Mouse (Mus musculus) lung, embryonic 14.5 days (tissue): ENCODE results near the gene Olfr523. TPM values are rescaled to one million over a fixed set of nuclear protein-coding genes. Genes with fewer than 3 reads are reported as not detected.
A peak's percentile ranks its signal among the peaks of the same experiment; 100 is the strongest.

Source experiments
- ATAC-seq: fragments of 200-750 bp; cut with Nextera tagmentation; 2 replicates; pipeline ENCODE4 v1.8.0; 2017; ENCODE audit warnings: mild to moderate bottlenecking, moderate TSS enrichment, moderate library complexity; ENCODE audit not compliant: insufficient read depth
- DNase-seq: peaks from one replicate; pipeline ENCODE4 v3.0.0-alpha.2; 2015
- H3K27ac ChIP-seq: fragments of 300-500 bp; sonication (generic); 2 replicates; pipeline ENCODE4 v1.5.1; 2014; ENCODE audit warnings: low read depth, mild to moderate bottlenecking, moderate library complexity
- H3K27me3 ChIP-seq: fragments of 300-500 bp; sonication (generic); 2 replicates; pipeline ENCODE4 v1.6.1; 2014; ENCODE audit warnings: low read length, control low read depth; ENCODE audit not compliant: insufficient read depth
- H3K36me3 ChIP-seq: fragments of 300-500 bp; sonication (generic); 2 replicates; pipeline ENCODE4 v1.6.1; 2014; ENCODE audit warnings: control low read depth; ENCODE audit not compliant: insufficient read depth
- H3K4me1 ChIP-seq: fragments of 300-500 bp; sonication (generic); 2 replicates; pipeline ENCODE4 v1.6.1; 2014; ENCODE audit warnings: antibody characterized with exemption, control low read depth; ENCODE audit not compliant: insufficient read depth
- H3K4me2 ChIP-seq: fragments of 300-500 bp; sonication (generic); 2 replicates; pipeline ENCODE4 v1.6.1; 2014; ENCODE audit warnings: mild to moderate bottlenecking
- H3K4me3 ChIP-seq: fragments of 300-500 bp; sonication (generic); 2 replicates; pipeline ENCODE4 v1.5.1; 2014; ENCODE audit warnings: low read depth, low read length
- H3K9ac ChIP-seq: fragments of 300-500 bp; sonication (generic); 2 replicates; pipeline ENCODE4 v1.6.1; 2014
- H3K9me3 ChIP-seq: fragments of 300-500 bp; sonication (generic); 2 replicates; pipeline ENCODE4 v1.6.1; 2016; ENCODE audit warnings: low read depth, low read length, control low read depth
- CTCF ChIP-seq: IDR thresholded peaks from 2 replicates; pipeline ENCODE4 v1.5.1; 2016; ENCODE audit warnings: antibody characterized with exemption, low read depth
- WGBS: fragments of 180-500 bp; shearing (Covaris S2); extraction: QIAGEN DNeasy Blood & Tissue Kit; methylation state at CpG from one replicate; pipeline ENCODE4 v1.1.7; 2014; 5-methylcytosine and 5-hydroxymethylcytosine counted together
- polyA plus RNA-seq: library from polyadenylated mRNA; unstranded; fragments of >200 nt; fragmentation: Nextera tagmentation; extraction: Ambion mirVana; gene quantifications from 2 replicates; pipeline ENCODE4 v1.2.1, GENCODE M21; 2014

Olfr523 gene
- polyA plus RNA-seq, 1 experiment from 2014 or later = not detected

GRCm38 (mm10) chr7:140135106-140135770 lies 37.8 kb upstream of the Olfr523 start:
- Histone ChIP-seq H3K27ac (no peak overlapping the region), H3K9ac (no peak overlapping the region), H3K9me3 (no peaks in the 10 kb centered on the region), H3K36me3 (peaks cover 14% of the 10 kb centered on the region; the same call in 1 of the 2 replicates), H3K27me3 (no peaks in the 10 kb centered on the region), H3K4me1 (no peaks in the 10 kb centered on the region; the same call in 1 of the 2 replicates), H3K4me3 (no peak overlapping the region), H3K4me2 (no peak overlapping the region)
- 84% methylated on average over 5 of the region's 5 CpGs for WGBS
- TF ChIP-seq CTCF = no peak
- no peak for DNase-seq
- ATAC-seq = no peak

- TF ChIP-seq CTCF = no peak
- ATAC-seq (peak; percentile 99), DNase-seq (peak; percentile 98)
- Histone ChIP-seq H3K36me3 (peaks cover 6% of the 10 kb centered on the region; the same call in 1 of the 2 replicates), H3K27ac (peak within 1 kb of the TSS; percentile 65; the same call in 1 of the 2 replicates), H3K4me1 (no peaks in the 10 kb centered on the region; the same call in 1 of the 2 replicates), H3K4me3 (peak within 1 kb of the TSS; percentile 77), H3K9ac (peak within 1 kb of the TSS; percentile 84), H3K4me2 (peak within 1 kb of the TSS; percentile 86), H3K9me3 (no peaks in the 10 kb centered on the region), H3K27me3 (no peaks in the 10 kb centered on the region)
- WGBS = 2% methylated on average over 39 of the region's 39 CpGs
Observed at GRCm38 (mm10) chr7:140137135-140138020, 35.6 kb upstream of the Olfr523 start, which contains the start of gene Mtg1. TSS of gene Mtg1 (plus strand) at chr7:140137564.

GRCm38 (mm10) chr7:140138021-140138310 lies 35.1 kb upstream of the Olfr523 start:
- Histone ChIP-seq H3K4me2 (peak overlapping the region; percentile 86), H3K9ac (peak overlapping the region; percentile 84), H3K27ac (peak overlapping the region; percentile 65; the same call in 1 of the 2 replicates), H3K4me1 (no peaks in the 10 kb centered on the region; the same call in 1 of the 2 replicates), H3K27me3 (no peaks in the 10 kb centered on the region), H3K9me3 (no peaks in the 10 kb centered on the region), H3K36me3 (0 out of 2 replicates have a peak, but pooled peaks cover 4% of the 10 kb centered on the region), H3K4me3 (peak overlapping the region; percentile 77)
- under 1% methylated on average over 8 of the region's 8 CpGs for WGBS
- TF ChIP-seq CTCF = no peak
- no peak for ATAC-seq
- DNase-seq = no peak

- Histone ChIP-seq H3K27ac (no peak overlapping the region), H3K36me3 (no peaks in the 10 kb centered on the region), H3K9me3 (no peaks in the 10 kb centered on the region), H3K4me1 (no peaks in the 10 kb centered on the region; the same call in 1 of the 2 replicates), H3K9ac (no peak overlapping the region), H3K4me3 (no peak overlapping the region), H3K27me3 (no peaks in the 10 kb centered on the region), H3K4me2 (no peak overlapping the region)
- 3% methylated on average over 14 of the region's 14 CpGs for WGBS
- no peak for ATAC-seq
- peak; percentile 71 for TF ChIP-seq CTCF
- DNase-seq = peak; percentile 86
Observed at GRCm38 (mm10) chr7:140141350-140141749, 31.7 kb upstream of the Olfr523 start.

- no peak for DNase-seq
- Histone ChIP-seq H3K9me3 (no peaks in the 10 kb centered on the region), H3K27ac (no peak overlapping the region), H3K36me3 (no peaks in the 10 kb centered on the region; the same call in 1 of the 2 replicates), H3K27me3 (no peaks in the 10 kb centered on the region), H3K4me1 (no peaks in the 10 kb centered on the region), H3K9ac (no peak overlapping the region), H3K4me2 (no peak overlapping the region), H3K4me3 (no peak overlapping the region)
- 78% methylated on average over 4 of the region's 4 CpGs for WGBS
- TF ChIP-seq CTCF = no peak
- ATAC-seq = no peak
Observed at GRCm38 (mm10) chr7:140144550-140144949, 28.5 kb upstream of the Olfr523 start.

- no peaks in the 10 kb centered on the region for H3K4me1 ChIP-seq
- H3K9me3 ChIP-seq = no peaks in the 10 kb centered on the region
- 2% methylated on average over 28 of the region's 28 CpGs for WGBS
- TF ChIP-seq CTCF = no peak
- ATAC-seq = peak; percentile 30; the same call in 1 of the 2 replicates
- H3K4me3 ChIP-seq = peak overlapping the region; percentile 17; the same call in 1 of the 2 replicates
- H3K27me3 ChIP-seq = peaks cover 30% of the 10 kb centered on the region
- peak; percentile 48 for DNase-seq
- H3K4me2 ChIP-seq = peak overlapping the region; percentile 51
- no peak overlapping the region for H3K27ac ChIP-seq
- H3K36me3 ChIP-seq = 0 out of 2 replicates have a peak, but pooled peaks cover 2% of the 10 kb centered on the region
- H3K9ac ChIP-seq = peak overlapping the region; percentile 30
Observed at GRCm38 (mm10) chr7:140153383-140153782, 19.6 kb upstream of the Olfr523 start.

- no peak overlapping the region; the same call in 1 of the 2 replicates for H3K4me2 ChIP-seq
- no peak for TF ChIP-seq CTCF
- WGBS = 22% methylated on average over 4 of the region's 4 CpGs
- DNase-seq = no peak
- no peaks in the 10 kb centered on the region for H3K9me3 ChIP-seq
- H3K4me1 ChIP-seq = no peaks in the 10 kb centered on the region
- 0 out of 2 replicates have a peak, but pooled peaks cover 2% of the 10 kb centered on the region for H3K36me3 ChIP-seq
- no peak overlapping the region; the same call in 1 of the 2 replicates for H3K9ac ChIP-seq
- ATAC-seq = no peak
- peaks cover 30% of the 10 kb centered on the region for H3K27me3 ChIP-seq
- H3K4me3 ChIP-seq = no peak overlapping the region; the same call in 1 of the 2 replicates
- H3K27ac ChIP-seq = no peak overlapping the region
Observed at GRCm38 (mm10) chr7:140153829-140154217, 19.2 kb upstream of the Olfr523 start.
